Mouse (Mus musculus): ENCODE results near the gene Cln5. TPM values are rescaled to one million over a fixed set of nuclear protein-coding genes. Genes with fewer than 3 reads are reported as not detected.

Cln5 gene
- polyA plus RNA-seq (2012; rRNA removed) = 8.0 and 13.6 TPM in 2 replicates

GRCm38 (mm10) chr14:103069864-103070611 is at the start of gene Cln5:
Gene Cln5, plus strand, starts transcription at chr14:103070216.

GRCm38 (mm10) chr14:103046677-103047076 is 23.3 kb upstream of the Cln5 start, which contains the start of gene Acod1:
Gene Acod1, plus strand, starts transcription at chr14:103046977.

GRCm38 (mm10) chr14:103099238-103099933 is 29.4 kb downstream of the Cln5 start, which contains the start of gene Fbxl3:
Gene Fbxl3, minus strand, starts transcription at chr14:103099566.

Other genes starting within 250 kb of the Cln5 start
- 6.7 and 9.8 TPM in 2 replicates for gene Kctd12, start 87.6 kb upstream of the Cln5 start, polyA plus RNA-seq (2012; rRNA removed)
- gene Acod1, start 23.2 kb upstream of the Cln5 start, polyA plus RNA-seq (2012; rRNA removed) = not detected in 2 replicates
- 8.9 and 10.2 TPM in 2 replicates for gene Fbxl3, start 29.4 kb downstream of the Cln5 start, polyA plus RNA-seq (2012; rRNA removed)

Data from stomach, adult 2 months (tissue).